Mouse (Mus musculus) bone marrow macrophage, adult 2 months (primary cell): Measurements from ENCODE around the gene Atl1.

Source experiments
- CTCF ChIP-seq: IDR thresholded peaks from 2 replicates; pipeline ENCODE4 v1.5.1; 2012; ENCODE audit warnings: low read depth, mild to moderate bottlenecking, low read length, moderate library complexity
- POLR2A ChIP-seq: IDR thresholded peaks from 2 replicates; pipeline ENCODE4 v1.6.1; 2012; ENCODE audit warnings: mild to moderate bottlenecking, low read depth, low read length, borderline replicate concordance

GRCm38 (mm10) chr12:69879739-69880138 is 12.7 kb upstream of the Atl1 start:
- no peak for TF ChIP-seq CTCF
- TF ChIP-seq POLR2A, result no peak
